Mouse (Mus musculus) hindbrain, embryonic 15.5 days (tissue): ENCODE measurements around the gene Hnrnpul1. TPM values are rescaled to one million over a fixed set of nuclear protein-coding genes. Genes with fewer than 3 reads are reported as not detected.
A peak's percentile ranks its signal among the peaks of the same experiment; 100 is the strongest.

Experiments
- ATAC-seq: fragments of 200-750 bp; cut with Nextera tagmentation; 2 replicates; pipeline ENCODE4 v1.8.0; 2017; ENCODE audit warnings: low read depth, moderate number of reproducible peaks, moderate TSS enrichment; ENCODE audit not compliant: low FRiP score
- H3K27ac ChIP-seq: fragments of 300-500 bp; sonication (generic); replicated peaks from 2 replicates; pipeline ENCODE4 v1.5.1; 2015; ENCODE audit warnings: mild to moderate bottlenecking, inconsistent platforms
- H3K27me3 ChIP-seq: fragments of 300-500 bp; sonication (generic); 2 replicates; pipeline ENCODE4 v1.6.1; 2015; ENCODE audit warnings: control low read depth, inconsistent platforms
- H3K36me3 ChIP-seq: fragments of 300-500 bp; sonication (generic); 2 replicates; pipeline ENCODE4 v1.6.1; 2015; ENCODE audit warnings: control low read depth, inconsistent platforms
- H3K4me1 ChIP-seq: fragments of 300-500 bp; sonication (generic); replicated peaks from 2 replicates; pipeline ENCODE4 v1.6.1; 2015; ENCODE audit warnings: control low read depth, inconsistent platforms
- H3K4me2 ChIP-seq: fragments of 300-500 bp; sonication (generic); 2 replicates; pipeline ENCODE4 v1.6.1; 2015; ENCODE audit warnings: moderate library complexity, mild to moderate bottlenecking, inconsistent platforms
- H3K4me3 ChIP-seq: fragments of 300-500 bp; sonication (generic); 2 replicates; pipeline ENCODE4 v1.5.1; 2015; ENCODE audit warnings: mild to moderate bottlenecking, inconsistent platforms
- H3K9ac ChIP-seq: fragments of 300-500 bp; sonication (generic); 2 replicates; pipeline ENCODE4 v1.6.1; 2015; ENCODE audit warnings: inconsistent platforms
- H3K9me3 ChIP-seq: fragments of 300-500 bp; sonication (generic); 2 replicates; pipeline ENCODE4 v1.6.1; 2016; ENCODE audit warnings: control low read depth, inconsistent platforms
- WGBS: fragments of 180-500 bp; shearing (Covaris S2); methylation state at CpG from one replicate; pipeline ENCODE4 v1.1.7; 2015; 5-methylcytosine and 5-hydroxymethylcytosine counted together
- polyA plus RNA-seq: library from polyadenylated mRNA; unstranded; fragments of >200 nt; fragmentation: Nextera tagmentation; extraction: Ambion mirVana; gene quantifications from 2 replicates; pipeline ENCODE4 v1.2.1, GENCODE M21; 2015

Gene Hnrnpul1
- polyA plus RNA-seq, 1 experiment from 2014 or later = 43.7 TPM

DNA sequence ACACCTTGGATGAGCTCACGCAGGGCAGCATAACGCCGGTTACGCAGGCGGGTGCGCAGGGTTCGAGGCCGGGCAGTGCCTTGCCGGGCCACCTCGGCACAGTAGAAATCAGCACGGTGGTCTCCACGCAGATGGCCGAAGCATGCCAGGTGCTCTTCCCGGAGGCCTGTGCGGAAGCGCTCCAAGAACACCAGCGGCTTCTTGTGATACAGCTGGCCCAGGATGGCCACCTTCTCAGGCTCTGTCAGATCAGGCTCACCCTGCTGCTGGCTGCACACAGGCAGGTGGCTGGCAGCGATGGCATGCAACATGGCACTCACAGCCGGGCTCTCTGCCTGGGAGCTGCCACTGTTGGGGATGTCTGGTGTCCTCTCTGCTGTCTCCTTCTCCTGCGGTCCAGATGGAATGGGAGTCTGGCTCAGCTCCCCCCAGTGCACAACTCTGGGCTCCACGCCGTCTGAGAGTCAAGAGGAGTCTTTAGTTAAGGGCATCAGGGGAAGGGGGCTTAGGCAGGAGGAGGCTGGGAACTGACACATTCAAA lies 38.8 kb downstream of the Hnrnpul1 start:
- H3K27ac ChIP-seq = no peak overlapping the region
- no peak overlapping the region for H3K4me3 ChIP-seq
- WGBS = 96% methylated on average over 22 of the region's 22 CpGs

GRCm38 (mm10) chr7:25714581-25714980 lies 40.0 kb downstream of the Hnrnpul1 start:
- H3K27ac ChIP-seq = no peak overlapping the region
- no peak overlapping the region for H3K4me3 ChIP-seq
- WGBS = 95% methylated on average over 8 of the region's 8 CpGs
- peaks cover 36% of the 10 kb centered on the region for H3K4me1 ChIP-seq
- no peaks in the 10 kb centered on the region for H3K27me3 ChIP-seq
- H3K4me2 ChIP-seq = no peak overlapping the region
- ATAC-seq = no peak
- H3K9ac ChIP-seq = no peak overlapping the region
- no peaks in the 10 kb centered on the region for H3K9me3 ChIP-seq
- peaks cover 34% of the 10 kb centered on the region for H3K36me3 ChIP-seq

More for the DNA sequence above, 38.8 kb downstream of the Hnrnpul1 start:
- Histone ChIP-seq H3K9me3 (no peaks in the 10 kb centered on the region), H3K27me3 (no peaks in the 10 kb centered on the region), H3K4me2 (no peak overlapping the region), H3K4me1 (peaks cover 25% of the 10 kb centered on the region), H3K9ac (no peak overlapping the region), H3K36me3 (peaks cover 39% of the 10 kb centered on the region)
- ATAC-seq = no peak

GRCm38 (mm10) chr7:25712801-25713200 lies 41.8 kb downstream of the Hnrnpul1 start:
- no peak for ATAC-seq
- Histone ChIP-seq H3K9me3 (no peaks in the 10 kb centered on the region), H3K4me1 (peaks cover 25% of the 10 kb centered on the region), H3K36me3 (peaks cover 34% of the 10 kb centered on the region), H3K9ac (no peak overlapping the region), H3K27ac (no peak overlapping the region), H3K4me2 (no peak overlapping the region), H3K27me3 (no peaks in the 10 kb centered on the region), H3K4me3 (no peak overlapping the region)
- 88% methylated on average over 9 of the region's 9 CpGs for WGBS

DNA sequence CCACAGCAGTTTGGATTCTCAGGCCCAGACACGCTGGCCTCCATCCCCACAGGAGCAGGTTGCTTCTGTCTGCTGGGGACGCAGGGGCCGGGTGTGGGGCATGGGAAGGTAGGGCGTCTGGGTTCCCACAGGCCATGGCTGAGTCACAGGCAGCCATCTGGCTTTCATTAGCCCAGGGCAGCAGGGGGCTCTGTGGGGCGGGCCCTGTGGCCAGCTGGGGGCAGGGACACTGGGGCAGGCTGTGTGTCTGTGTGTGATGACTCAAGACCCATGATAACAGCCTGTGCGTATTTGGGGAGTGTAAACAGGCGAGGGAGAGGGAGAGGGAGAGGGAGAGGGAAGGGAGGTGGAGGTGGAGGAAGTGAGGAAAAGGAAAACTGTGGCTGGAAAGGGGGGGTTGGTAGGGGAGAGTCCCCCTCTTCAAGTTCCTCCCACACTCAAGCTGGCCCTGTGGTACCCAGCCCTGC lies 42.8 kb downstream of the Hnrnpul1 start:
- peaks cover 17% of the 10 kb centered on the region for H3K4me1 ChIP-seq
- ATAC-seq = 0 out of 2 replicates have a peak, but pooled peaks have one; percentile 8
- H3K27me3 ChIP-seq = no peaks in the 10 kb centered on the region
- no peak overlapping the region for H3K27ac ChIP-seq
- WGBS = 18% methylated on average over 7 of the region's 7 CpGs
- H3K4me3 ChIP-seq = no peak overlapping the region
- no peak overlapping the region for H3K4me2 ChIP-seq
- H3K9ac ChIP-seq = no peak overlapping the region
- no peaks in the 10 kb centered on the region for H3K9me3 ChIP-seq
- peaks cover 34% of the 10 kb centered on the region for H3K36me3 ChIP-seq

DNA sequence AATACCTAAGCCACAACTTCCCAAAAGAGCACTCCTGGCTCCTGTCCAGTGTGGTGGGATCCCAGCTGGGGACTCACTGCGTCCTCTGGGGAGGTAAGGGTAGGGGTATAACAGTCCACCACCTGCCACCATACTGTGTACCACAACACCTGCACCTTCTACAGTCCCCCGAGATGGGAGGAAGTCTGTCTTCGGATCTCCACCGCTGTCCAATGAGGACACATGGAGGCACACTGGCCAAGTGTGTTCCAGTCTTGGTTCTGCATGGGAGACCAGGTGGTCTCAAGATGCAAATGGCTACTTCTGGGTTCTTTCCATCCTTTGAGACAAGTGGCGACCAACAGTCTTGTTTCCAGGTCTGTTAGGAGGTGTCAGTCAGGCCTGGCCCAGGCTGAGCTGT lies 43.4 kb downstream of the Hnrnpul1 start:
- Histone ChIP-seq H3K36me3 (peaks cover 32% of the 10 kb centered on the region), H3K9me3 (no peaks in the 10 kb centered on the region), H3K27me3 (no peaks in the 10 kb centered on the region), H3K4me1 (peaks cover 17% of the 10 kb centered on the region), H3K4me3 (no peak overlapping the region), H3K4me2 (no peak overlapping the region), H3K9ac (no peak overlapping the region), H3K27ac (no peak overlapping the region)
- no peak for ATAC-seq
- WGBS = 65% methylated on average over 5 of the region's 5 CpGs

DNA sequence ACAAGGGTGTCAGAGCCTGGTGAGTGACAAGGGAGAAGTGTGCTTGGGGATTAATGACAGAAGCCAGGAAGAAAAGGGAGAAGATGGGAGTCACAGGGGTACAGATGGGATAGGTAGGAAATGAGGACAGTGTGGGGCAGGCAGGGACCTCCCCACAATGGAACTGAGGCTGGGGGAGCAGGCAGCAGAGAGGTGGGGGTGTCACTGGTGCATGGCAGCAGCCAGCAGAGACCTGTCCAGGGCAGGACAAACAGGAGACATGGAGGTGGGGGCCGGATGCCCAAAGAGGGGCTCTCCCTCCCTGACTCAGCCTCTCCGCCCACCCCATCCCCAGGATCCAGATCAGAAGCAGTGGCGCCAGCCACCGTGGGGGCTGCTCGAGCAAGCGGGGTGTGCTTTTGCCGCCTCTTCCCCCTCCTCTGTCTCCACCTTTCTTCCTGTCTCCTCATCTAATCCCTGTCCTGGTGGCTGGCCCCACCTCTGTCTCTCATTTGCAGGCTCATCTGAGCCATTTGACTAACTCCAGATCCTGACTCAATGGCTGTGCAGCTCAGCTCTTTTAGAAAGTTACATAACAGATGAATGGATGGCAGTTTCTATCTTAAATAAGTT lies 43.9 kb downstream of the Hnrnpul1 start:
- H3K27ac ChIP-seq = no peak overlapping the region
- H3K27me3 ChIP-seq = no peaks in the 10 kb centered on the region
- no peaks in the 10 kb centered on the region for H3K9me3 ChIP-seq
- peaks cover 27% of the 10 kb centered on the region for H3K36me3 ChIP-seq
- no peak overlapping the region for H3K4me3 ChIP-seq
- ATAC-seq = 0 out of 2 replicates have a peak, but pooled peaks have one; percentile 16
- 18% methylated on average over 7 of the region's 7 CpGs for WGBS
- H3K4me2 ChIP-seq = peak overlapping the region; percentile 8; the same call in 1 of the 2 replicates
- peaks cover 17% of the 10 kb centered on the region for H3K4me1 ChIP-seq
- H3K9ac ChIP-seq = 0 out of 2 replicates have a peak overlapping the region, but pooled peaks have one; percentile 17

GRCm38 (mm10) chr7:25709961-25710360 lies 44.6 kb downstream of the Hnrnpul1 start:
- peak overlapping the region; percentile 8; the same call in 1 of the 2 replicates for H3K4me2 ChIP-seq
- no peak overlapping the region for H3K27ac ChIP-seq
- H3K4me3 ChIP-seq = no peak overlapping the region
- peaks cover 19% of the 10 kb centered on the region for H3K4me1 ChIP-seq
- H3K27me3 ChIP-seq = no peaks in the 10 kb centered on the region
- ATAC-seq = no peak
- WGBS = 20% methylated on average over 12 of the region's 12 CpGs
- H3K9ac ChIP-seq = no peak overlapping the region
- H3K9me3 ChIP-seq = no peaks in the 10 kb centered on the region
- peaks cover 20% of the 10 kb centered on the region for H3K36me3 ChIP-seq

GRCm38 (mm10) chr7:25707581-25708292 lies 46.8 kb downstream of the Hnrnpul1 start:
- Histone ChIP-seq H3K9me3 (no peaks in the 10 kb centered on the region), H3K4me3 (no peak overlapping the region), H3K9ac (no peak overlapping the region), H3K27me3 (no peaks in the 10 kb centered on the region), H3K4me2 (no peak overlapping the region), H3K36me3 (peaks cover 1% of the 10 kb centered on the region; the same call in 1 of the 2 replicates), H3K4me1 (peaks cover 32% of the 10 kb centered on the region), H3K27ac (0 out of 2 replicates have a peak overlapping the region, but pooled peaks have one; percentile 6)
- ATAC-seq = no peak
- 70% methylated on average over 15 of the region's 15 CpGs for WGBS

DNA sequence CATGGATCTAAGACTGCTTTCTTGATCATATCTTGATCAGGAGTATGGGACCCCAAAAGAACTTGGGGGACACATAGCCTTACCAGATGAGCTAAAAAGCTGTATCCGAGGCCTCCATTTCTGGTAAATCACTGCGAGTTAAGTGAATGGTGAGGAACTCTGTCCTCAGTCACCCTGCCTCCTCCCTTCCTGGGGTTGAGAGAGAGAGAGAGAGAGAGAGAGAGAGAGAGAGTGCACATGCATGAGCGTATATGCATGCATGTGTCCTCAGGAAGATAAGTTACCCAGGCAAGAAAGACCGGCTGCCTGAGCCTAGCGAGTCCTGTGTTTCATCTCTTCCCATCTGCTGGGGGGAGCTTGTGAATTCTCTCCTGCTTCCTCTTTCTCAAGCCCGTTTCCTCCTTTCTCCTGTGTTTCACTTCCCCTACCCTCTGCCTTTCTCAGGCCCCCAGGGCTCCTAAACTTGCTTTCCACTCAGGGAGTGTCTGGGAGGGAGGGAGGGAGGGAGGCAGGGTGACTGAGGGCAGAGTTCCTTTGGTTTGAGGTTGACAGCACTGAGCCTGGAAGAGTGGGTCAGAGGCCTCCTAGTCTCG lies 47.9 kb downstream of the Hnrnpul1 start:
- no peaks in the 10 kb centered on the region for H3K36me3 ChIP-seq
- WGBS = 59% methylated on average over 7 of the region's 7 CpGs
- no peak overlapping the region for H3K27ac ChIP-seq
- no peak for ATAC-seq
- H3K9ac ChIP-seq = no peak overlapping the region
- no peaks in the 10 kb centered on the region for H3K27me3 ChIP-seq
- no peak overlapping the region for H3K4me2 ChIP-seq
- no peak overlapping the region for H3K4me3 ChIP-seq
- peaks cover 32% of the 10 kb centered on the region for H3K4me1 ChIP-seq
- H3K9me3 ChIP-seq = no peaks in the 10 kb centered on the region

GRCm38 (mm10) chr7:25705801-25706251 lies 48.7 kb downstream of the Hnrnpul1 start:
- H3K36me3 ChIP-seq = no peaks in the 10 kb centered on the region
- 53% methylated on average over 6 of the region's 6 CpGs for WGBS
- peak overlapping the region; percentile 77; the same call in 1 of the 2 replicates for H3K4me2 ChIP-seq
- H3K9ac ChIP-seq = no peak overlapping the region
- H3K4me3 ChIP-seq = no peak overlapping the region
- 0 out of 2 replicates have a peak overlapping the region, but pooled peaks have one; percentile 3 for H3K27ac ChIP-seq
- H3K4me1 ChIP-seq = peaks cover 28% of the 10 kb centered on the region
- no peak for ATAC-seq
- no peaks in the 10 kb centered on the region for H3K27me3 ChIP-seq
- H3K9me3 ChIP-seq = no peaks in the 10 kb centered on the region

DNA sequence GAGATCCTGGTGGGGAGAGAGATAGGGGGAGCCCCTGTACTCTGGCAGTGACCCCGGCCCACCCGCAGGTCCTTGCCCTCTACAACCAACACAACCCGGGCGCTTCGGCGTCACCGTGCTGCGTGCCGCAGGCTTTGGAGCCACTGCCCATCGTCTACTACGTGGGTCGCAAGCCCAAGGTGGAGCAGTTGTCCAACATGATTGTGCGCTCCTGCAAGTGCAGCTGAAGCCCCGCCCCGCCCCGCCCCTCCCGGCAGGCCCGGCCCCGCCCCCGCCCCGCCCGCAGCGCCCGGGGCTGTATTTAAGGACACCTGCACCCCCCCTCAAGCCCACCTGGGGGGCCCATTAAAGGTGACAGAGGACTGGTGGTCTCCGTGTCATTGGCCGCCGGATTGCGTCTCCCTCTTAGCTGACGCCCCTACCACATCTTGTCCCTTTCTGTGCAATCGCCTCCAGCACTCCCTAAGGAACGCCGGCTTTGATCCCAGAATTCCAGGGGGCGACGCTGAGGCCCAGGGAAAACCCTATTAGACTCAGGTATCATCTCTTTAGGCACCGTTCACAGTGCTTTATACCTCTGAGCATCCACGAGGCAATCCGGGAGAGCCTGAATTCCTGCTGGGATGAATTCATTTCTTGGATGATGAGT lies 49.7 kb downstream of the Hnrnpul1 start:
- peak; percentile 54; the same call in 1 of the 2 replicates for ATAC-seq
- WGBS = 10% methylated on average over 33 of the region's 37 CpGs
- no peak overlapping the region for H3K27ac ChIP-seq

More for the DNA sequence above, 49.7 kb downstream of the Hnrnpul1 start:
- Histone ChIP-seq H3K4me3 (peak overlapping the region; percentile 39), H3K36me3 (no peaks in the 10 kb centered on the region), H3K4me2 (peak overlapping the region; percentile 77), H3K4me1 (peaks cover 18% of the 10 kb centered on the region), H3K9me3 (no peaks in the 10 kb centered on the region), H3K27me3 (no peaks in the 10 kb centered on the region), H3K9ac (peak overlapping the region; percentile 49)
